Mouse (Mus musculus): ENCODE measurements around the gene Pbx1. TPM values are rescaled to one million over a fixed set of nuclear protein-coding genes. Genes with fewer than 3 reads are reported as not detected.

Gene Pbx1
- total and polyA plus RNA-seq, 2 experiments from 2014 or later: 17.1 to 31.3 TPM

DNA sequence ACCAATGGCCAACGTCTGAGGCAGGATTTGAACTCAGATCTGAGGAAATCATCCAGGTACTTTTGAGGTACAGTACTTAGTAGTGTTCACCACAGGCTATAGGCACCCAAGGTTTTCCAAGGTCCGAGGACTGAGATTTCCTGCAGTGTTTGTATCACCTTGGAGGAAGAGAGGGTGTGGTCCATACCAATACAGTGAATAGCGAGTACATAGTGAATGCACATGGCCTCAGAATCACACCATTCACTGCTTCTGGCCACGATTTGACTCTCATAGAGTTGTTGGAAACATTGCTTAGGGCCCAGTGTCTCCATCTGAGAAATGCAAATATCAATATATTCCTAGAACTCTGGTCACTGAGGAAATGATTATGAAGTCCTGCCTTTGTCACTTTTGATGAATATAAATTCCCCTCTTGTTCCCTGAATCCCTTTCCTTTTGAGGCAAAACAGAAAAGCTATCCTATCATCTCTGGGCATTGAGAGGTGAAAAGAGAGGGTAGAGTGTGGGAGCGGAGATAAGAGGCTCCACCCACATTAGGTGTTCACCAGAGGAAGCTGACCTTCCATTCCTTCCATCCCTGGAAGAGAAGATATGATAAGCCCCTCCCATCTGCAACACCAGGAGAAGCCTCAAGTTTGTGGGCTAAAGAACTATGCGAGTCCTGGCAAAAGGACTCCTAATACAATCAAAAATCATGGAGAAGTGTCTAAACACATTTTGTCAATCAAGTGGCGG, 119.2 kb downstream of the Pbx1 start:
- peaks cover 17% of the 10 kb centered on the region for H3K4me1 ChIP-seq (ENCODE audit: control insufficient read depth, insufficient read depth)

DNA sequence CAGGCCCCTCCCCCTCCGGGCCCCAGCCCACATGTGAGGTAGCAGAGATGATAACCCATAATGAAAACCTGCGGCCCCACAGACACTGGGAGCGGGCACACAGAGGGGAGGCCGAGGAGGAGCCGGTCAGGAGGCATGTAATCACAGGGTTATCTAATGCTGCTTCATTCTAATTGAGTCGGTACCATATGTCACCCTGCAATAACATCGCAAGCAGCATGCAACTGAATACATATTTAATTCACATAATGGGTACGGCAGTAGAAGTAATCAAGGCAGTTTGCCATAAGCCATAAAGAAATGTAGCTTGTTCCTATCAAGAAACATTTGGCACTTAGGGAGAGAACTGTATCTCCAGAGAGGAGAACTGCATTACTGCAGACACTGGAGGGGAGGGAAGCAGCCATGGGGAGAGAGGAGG, 123.0 kb downstream of the Pbx1 start:
- Histone ChIP-seq H3K36me3 (replicated peaks; ENCODE audit: control insufficient read depth, insufficient read depth, low read length) (no peaks in the 10 kb centered on the region), H3K4me3 (ENCODE audit: low read depth, low read length) (no peak overlapping the region), H3K27ac (ENCODE audit: low read depth) (no peak overlapping the region), H3K27me3 (ENCODE audit: control insufficient read depth, insufficient read depth, low read length) (no peaks in the 10 kb centered on the region), H3K9me3 (replicated peaks; ENCODE audit: control insufficient read depth, low read length) (no peaks in the 10 kb centered on the region), H3K9ac (replicated peaks; ENCODE audit: low read depth, low read length) (no peak overlapping the region), H3K4me1 (ENCODE audit: control insufficient read depth, insufficient read depth) (peaks cover 11% of the 10 kb centered on the region), H3K4me2 (ENCODE audit: low read depth, low read length) (no peak overlapping the region)
- ATAC-seq (ENCODE audit: insufficient read depth, low read depth): no peak
- DNase-seq (ENCODE audit: low spot score): no peak
- 67% methylated on average over 8 of the region's 8 CpGs for WGBS
- TF ChIP-seq CTCF (IDR thresholded peaks at IDR 0.05; ENCODE audit: low read depth): no peak
- TF ChIP-seq EP300 (IDR thresholded peaks at IDR 0.05; ENCODE audit: low read depth): no peak

More for the DNA sequence above, 119.2 kb downstream of the Pbx1 start:
- Histone ChIP-seq H3K36me3 (replicated peaks; ENCODE audit: control insufficient read depth, insufficient read depth, low read length) (no peaks in the 10 kb centered on the region), H3K27ac (ENCODE audit: low read depth) (no peak overlapping the region), H3K9ac (replicated peaks; ENCODE audit: low read depth, low read length) (no peak overlapping the region), H3K4me3 (ENCODE audit: low read depth, low read length) (no peak overlapping the region), H3K4me2 (ENCODE audit: low read depth, low read length) (no peak overlapping the region), H3K27me3 (ENCODE audit: control insufficient read depth, insufficient read depth, low read length) (no peaks in the 10 kb centered on the region), H3K9me3 (replicated peaks; ENCODE audit: control insufficient read depth, low read length) (no peaks in the 10 kb centered on the region)
- WGBS: 82% methylated on average over 7 of the region's 7 CpGs
- no peak for ATAC-seq (ENCODE audit: insufficient read depth, low read depth)
- TF ChIP-seq EP300 (IDR thresholded peaks at IDR 0.05; ENCODE audit: low read depth) (no peak), CTCF (IDR thresholded peaks at IDR 0.05; ENCODE audit: low read depth) (no peak)
- no peak for DNase-seq (ENCODE audit: low spot score)

DNA sequence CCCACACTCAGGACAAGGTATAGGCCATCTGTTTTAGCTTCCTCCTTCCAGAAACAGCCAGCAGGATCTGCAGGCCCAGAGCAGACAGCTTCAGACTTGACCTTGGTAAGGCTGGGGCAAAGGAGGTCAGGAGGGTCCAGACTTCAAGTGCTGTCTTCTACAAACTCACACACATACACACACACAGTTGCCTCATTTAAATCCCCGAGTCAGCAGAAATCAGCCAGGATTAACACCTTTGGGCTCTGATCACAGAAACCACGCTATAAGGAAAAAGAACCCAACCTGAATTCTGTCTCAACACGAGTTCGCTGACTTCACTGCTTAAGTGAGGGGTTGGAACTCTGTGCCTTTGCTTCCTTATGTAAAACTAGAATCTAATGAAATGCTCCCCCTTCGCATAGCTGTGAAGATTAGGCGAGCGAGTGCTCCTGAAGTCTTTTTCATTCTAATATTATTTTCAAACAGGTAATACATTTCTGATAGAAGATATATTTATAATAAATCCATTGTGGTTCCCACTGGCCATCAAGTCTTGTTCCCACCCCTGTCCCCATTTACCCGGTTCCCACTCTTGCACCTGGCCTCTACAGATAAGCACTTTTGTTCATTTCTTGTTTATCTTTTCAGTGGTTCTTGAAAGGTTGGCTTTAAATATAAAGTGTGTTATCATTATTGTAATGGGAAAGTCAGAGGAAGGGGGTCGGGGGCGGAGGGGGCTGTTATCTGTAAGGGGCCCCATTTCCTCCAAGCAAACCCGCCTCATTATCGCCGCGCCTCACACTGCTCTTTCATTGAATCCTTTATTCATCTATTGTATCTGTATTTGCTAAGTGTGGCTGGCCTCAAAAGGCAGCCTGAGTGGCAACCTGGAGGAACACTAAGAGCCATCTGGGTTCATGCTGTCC, 124.5 kb downstream of the Pbx1 start:
- H3K9ac ChIP-seq (replicated peaks; ENCODE audit: low read depth, low read length): no peak overlapping the region
- H3K4me3 ChIP-seq (ENCODE audit: low read depth, low read length): no peak overlapping the region
- no peaks in the 10 kb centered on the region for H3K9me3 ChIP-seq (replicated peaks; ENCODE audit: control insufficient read depth, low read length)
- H3K36me3 ChIP-seq (replicated peaks; ENCODE audit: control insufficient read depth, insufficient read depth, low read length): no peaks in the 10 kb centered on the region
- H3K27me3 ChIP-seq (ENCODE audit: control insufficient read depth, insufficient read depth, low read length): no peaks in the 10 kb centered on the region
- DNase-seq (ENCODE audit: low spot score) (no peak), ATAC-seq (ENCODE audit: insufficient read depth, low read depth) (no peak)
- 57% methylated on average over 14 of the region's 14 CpGs for WGBS
- no peak overlapping the region for H3K4me2 ChIP-seq (ENCODE audit: low read depth, low read length)
- H3K4me1 ChIP-seq (ENCODE audit: control insufficient read depth, insufficient read depth): peaks cover 11% of the 10 kb centered on the region
- TF ChIP-seq EP300 (IDR thresholded peaks at IDR 0.05; ENCODE audit: low read depth): no peak
- TF ChIP-seq CTCF (IDR thresholded peaks at IDR 0.05; ENCODE audit: low read depth): no peak
- H3K27ac ChIP-seq (ENCODE audit: low read depth): no peak overlapping the region

DNA sequence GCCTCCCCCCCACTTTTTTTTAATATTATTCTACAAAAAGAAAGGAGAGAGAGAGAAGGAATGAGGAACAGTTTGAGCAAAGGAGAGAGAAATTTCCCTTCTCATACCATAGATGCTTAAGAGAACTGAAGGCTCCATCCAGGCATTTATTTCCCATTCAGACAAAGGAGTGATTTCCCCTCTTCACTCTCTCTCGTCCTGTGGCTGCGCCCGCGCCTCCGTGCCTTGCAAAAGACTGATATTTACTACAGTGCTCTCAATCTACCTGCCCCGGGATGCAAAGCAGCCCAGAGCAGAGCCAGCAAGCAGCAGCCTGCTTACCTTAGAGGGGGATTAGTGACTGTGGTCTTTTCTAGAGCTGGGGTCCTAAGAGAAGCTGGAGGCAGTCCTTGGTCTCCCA, 131.6 kb downstream of the Pbx1 start:
- H3K4me2 ChIP-seq (ENCODE audit: low read depth, low read length): no peak overlapping the region
- H3K9me3 ChIP-seq (replicated peaks; ENCODE audit: control insufficient read depth, low read length): no peaks in the 10 kb centered on the region
- DNase-seq (ENCODE audit: low spot score) (no peak), ATAC-seq (ENCODE audit: insufficient read depth, low read depth) (no peak)
- H3K36me3 ChIP-seq (replicated peaks; ENCODE audit: control insufficient read depth, insufficient read depth, low read length): no peaks in the 10 kb centered on the region
- TF ChIP-seq CTCF (IDR thresholded peaks at IDR 0.05; ENCODE audit: low read depth): no peak
- TF ChIP-seq EP300 (IDR thresholded peaks at IDR 0.05; ENCODE audit: low read depth): no peak
- 78% methylated on average over 6 of the region's 6 CpGs for WGBS
- no peaks in the 10 kb centered on the region for H3K27me3 ChIP-seq (ENCODE audit: control insufficient read depth, insufficient read depth, low read length)
- H3K27ac ChIP-seq (ENCODE audit: low read depth): no peak overlapping the region
- no peak overlapping the region for H3K9ac ChIP-seq (replicated peaks; ENCODE audit: low read depth, low read length)
- H3K4me1 ChIP-seq (ENCODE audit: control insufficient read depth, insufficient read depth): peaks cover 21% of the 10 kb centered on the region
- no peak overlapping the region for H3K4me3 ChIP-seq (ENCODE audit: low read depth, low read length)

DNA sequence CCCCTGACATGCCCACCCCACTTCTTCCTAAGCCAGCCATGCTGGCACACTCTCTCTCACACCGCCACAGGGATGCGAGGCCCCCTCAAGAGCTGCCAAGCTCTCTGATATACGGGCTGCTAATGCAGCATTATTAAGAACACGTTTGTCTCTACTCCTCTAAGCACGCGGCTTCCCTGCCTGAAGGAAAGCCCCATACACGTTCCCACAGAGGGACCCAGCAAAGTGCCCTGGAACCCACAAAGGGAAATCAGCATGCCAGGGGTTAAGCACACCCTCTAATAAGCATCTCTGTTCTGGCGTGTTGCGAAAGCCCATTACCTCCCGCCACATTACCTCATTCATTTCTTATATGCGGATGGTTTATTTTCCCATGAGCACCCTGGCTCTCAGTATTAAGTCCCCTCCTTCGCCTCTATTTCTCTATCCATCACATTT, 132.1 kb downstream of the Pbx1 start:
- ATAC-seq (ENCODE audit: insufficient read depth, low read depth) (no peak), DNase-seq (ENCODE audit: low spot score) (no peak)
- Histone ChIP-seq H3K4me1 (ENCODE audit: control insufficient read depth, insufficient read depth) (peaks cover 21% of the 10 kb centered on the region), H3K4me3 (ENCODE audit: low read depth, low read length) (no peak overlapping the region), H3K27me3 (ENCODE audit: control insufficient read depth, insufficient read depth, low read length) (no peaks in the 10 kb centered on the region), H3K9ac (replicated peaks; ENCODE audit: low read depth, low read length) (no peak overlapping the region), H3K9me3 (replicated peaks; ENCODE audit: control insufficient read depth, low read length) (no peaks in the 10 kb centered on the region), H3K36me3 (replicated peaks; ENCODE audit: control insufficient read depth, insufficient read depth, low read length) (no peaks in the 10 kb centered on the region), H3K4me2 (ENCODE audit: low read depth, low read length) (no peak overlapping the region), H3K27ac (ENCODE audit: low read depth) (no peak overlapping the region)
- TF ChIP-seq CTCF (IDR thresholded peaks at IDR 0.05; ENCODE audit: low read depth) (no peak), EP300 (IDR thresholded peaks at IDR 0.05; ENCODE audit: low read depth) (no peak)
- 53% methylated on average over 12 of the region's 12 CpGs for WGBS
